Mouse (Mus musculus) heart, postnatal 10 days (tissue): ENCODE data around the gene Daam2. TPM values are rescaled to one million over a fixed set of nuclear protein-coding genes. Genes with fewer than 3 reads are reported as not detected.

ENCODE experiments used
- total RNA-seq, 2 experiments: library from RNA; stranded (reverse); gene quantifications; 2 replicates each; pipeline ENCODE4 v1.2.3; 2021

Gene Daam2
- total RNA-seq, 2 experiments from 2014 or later: 14.2 to 16.3 TPM

Other genes starting within 250 kb of the Daam2 start
- 10 to 100 TPM; 23.9 to 25.3 TPM for gene Mocs1, start 136.0 kb downstream of the Daam2 start, total RNA-seq
- gene Kif6, start 50.8 kb upstream of the Daam2 start, total RNA-seq: 1 to 10 TPM; 4.3 to 5.7 TPM